Mouse (Mus musculus): ENCODE results near the gene Dhrs3. TPM values are rescaled to one million over a fixed set of nuclear protein-coding genes. Genes with fewer than 3 reads are reported as not detected.

The Dhrs3 gene
- polyA plus RNA-seq (2017; shearing (Covaris generic)), result 7.4 TPM

GRCm38 (mm10) chr4:144892133-144892936, at the start of gene Dhrs3:
Dhrs3 (plus strand) TSS chr4:144892827.

Other genes with a start within 250 kb of the Dhrs3 start
- not detected for gene Gm436, start 206.5 kb upstream of the Dhrs3 start, polyA plus RNA-seq (2017; shearing (Covaris generic))
- gene Gm13178, start 171.4 kb upstream of the Dhrs3 start, polyA plus RNA-seq (2017; shearing (Covaris generic)), result not detected
- 0.27 TPM for gene Gm438, start 106.2 kb upstream of the Dhrs3 start, polyA plus RNA-seq (2017; shearing (Covaris generic))

Data from effector memory CD4-positive, alpha-beta T cell, adult 7 months (primary cell).